Mouse (Mus musculus) gastrocnemius, adult 18-20 months (tissue): Measurements from ENCODE around the gene Tns1. TPM values are rescaled to one million over a fixed set of nuclear protein-coding genes. Genes with fewer than 3 reads are reported as not detected.

Experiments
- DNase-seq: peaks from one replicate; pipeline ENCODE4 v3.0.0; 2021; ENCODE audit warnings: low spot score
- total RNA-seq, 2 experiments: library from RNA; stranded (reverse); gene quantifications; 2 replicates each; pipeline ENCODE4 v1.2.3; 2021

The Tns1 gene
- total RNA-seq, 2 experiments from 2014 or later: 226 to 298 TPM

- DNase-seq: no peak
These were observed 32.5 kb downstream of the Tns1 start for GRCm38 (mm10) chr1:74091611-74092224.

- no peak for DNase-seq
These were observed 33.1 kb downstream of the Tns1 start for GRCm38 (mm10) chr1:74091138-74091537.

GRCm38 (mm10) chr1:74090329-74090728 is 33.9 kb downstream of the Tns1 start:
- no peak for DNase-seq

- DNase-seq: peak; percentile 52
These were observed 35.7 kb downstream of the Tns1 start for GRCm38 (mm10) chr1:74088569-74088968.

GRCm38 (mm10) chr1:74085566-74085965 is 38.7 kb downstream of the Tns1 start:
- DNase-seq: no peak

- no peak for DNase-seq
These were observed 39.5 kb downstream of the Tns1 start for GRCm38 (mm10) chr1:74084752-74085151.

- peak; percentile 71 for DNase-seq
These were observed 40.1 kb downstream of the Tns1 start for GRCm38 (mm10) chr1:74084065-74084705.

- DNase-seq: peak; percentile 69
These were observed 41.3 kb downstream of the Tns1 start for GRCm38 (mm10) chr1:74082841-74083463.

GRCm38 (mm10) chr1:74081573-74081989 is 42.7 kb downstream of the Tns1 start:
- no peak for DNase-seq

GRCm38 (mm10) chr1:74077353-74077752 is 46.9 kb downstream of the Tns1 start:
- peak; percentile 90 for DNase-seq

GRCm38 (mm10) chr1:74076230-74076629 is 48.0 kb downstream of the Tns1 start:
- DNase-seq: no peak

- DNase-seq: no peak
These were observed 49.4 kb downstream of the Tns1 start for GRCm38 (mm10) chr1:74074693-74075485.

- no peak for DNase-seq
These were observed 50.5 kb downstream of the Tns1 start for GRCm38 (mm10) chr1:74073791-74074190.

- DNase-seq: peak; percentile 35
These were observed 53.5 kb downstream of the Tns1 start for GRCm38 (mm10) chr1:74070745-74071144.

GRCm38 (mm10) chr1:74070001-74070551 is 54.2 kb downstream of the Tns1 start:
- DNase-seq: peak; percentile 57

- DNase-seq: peak; percentile 72
These were observed 55.0 kb downstream of the Tns1 start for GRCm38 (mm10) chr1:74069085-74069835.

- no peak for DNase-seq
These were observed 55.7 kb downstream of the Tns1 start for GRCm38 (mm10) chr1:74068366-74069084.

GRCm38 (mm10) chr1:74067866-74068265 is 56.4 kb downstream of the Tns1 start:
- DNase-seq: no peak

GRCm38 (mm10) chr1:74066576-74066975 is 57.7 kb downstream of the Tns1 start:
- DNase-seq: no peak

GRCm38 (mm10) chr1:74066061-74066460 is 58.2 kb downstream of the Tns1 start:
- peak; percentile 82 for DNase-seq
